Mouse (Mus musculus): ENCODE measurements around the gene Pfas.
A peak's percentile ranks its signal among the peaks of the same experiment; 100 is the strongest.
"Not testable (repeated sequence)": the region's sequence is repeated elsewhere in the genome, so short reads cannot be mapped to it uniquely, and the experiment has no call there.

The Pfas gene

DNA sequence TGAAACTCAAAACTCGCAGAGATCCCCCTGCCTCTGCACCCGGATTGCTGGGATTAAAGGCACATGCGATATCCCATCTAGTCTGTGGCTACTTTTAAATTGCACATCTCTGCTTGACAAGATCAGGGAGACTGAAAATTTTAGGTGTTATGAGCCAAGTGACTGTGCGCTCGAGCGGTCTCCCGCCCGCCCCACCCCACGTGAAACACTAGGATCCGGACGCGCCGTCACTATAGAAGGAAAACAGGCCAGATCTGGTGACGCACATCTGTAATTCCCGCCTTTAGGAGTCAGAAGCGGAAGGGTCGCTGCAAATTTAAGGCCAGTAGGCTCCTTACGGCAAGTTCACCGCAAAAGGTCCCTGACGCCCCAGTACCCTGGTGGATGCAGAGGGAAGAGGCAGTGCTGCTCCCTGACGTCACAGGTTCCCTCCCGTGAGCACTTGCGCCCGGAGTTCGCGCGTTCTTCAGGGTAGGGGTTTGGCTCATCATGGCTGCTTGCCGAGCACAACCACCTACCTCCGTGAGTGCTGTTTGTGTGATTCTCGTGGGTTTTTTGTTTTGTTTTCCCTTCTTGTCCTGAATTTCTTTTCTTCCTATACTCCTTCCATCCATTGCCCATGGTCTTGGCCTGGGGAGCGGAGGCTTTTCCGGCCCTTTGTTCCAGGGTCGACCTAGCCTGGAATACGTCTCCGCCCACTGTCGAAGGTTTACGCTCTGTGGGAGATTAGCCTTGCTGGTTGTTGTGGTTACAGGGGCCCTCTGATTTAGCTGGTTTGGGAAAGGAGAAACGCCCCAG is 7.6 kb upstream of the Pfas start, which contains the start of gene Ctc1:
Ctc1 (plus strand) TSS at position 268 of the 798 bp plus-strand sequence.
- peak; percentile 90 for DNase-seq (ENCODE audit: low spot score)

DNA sequence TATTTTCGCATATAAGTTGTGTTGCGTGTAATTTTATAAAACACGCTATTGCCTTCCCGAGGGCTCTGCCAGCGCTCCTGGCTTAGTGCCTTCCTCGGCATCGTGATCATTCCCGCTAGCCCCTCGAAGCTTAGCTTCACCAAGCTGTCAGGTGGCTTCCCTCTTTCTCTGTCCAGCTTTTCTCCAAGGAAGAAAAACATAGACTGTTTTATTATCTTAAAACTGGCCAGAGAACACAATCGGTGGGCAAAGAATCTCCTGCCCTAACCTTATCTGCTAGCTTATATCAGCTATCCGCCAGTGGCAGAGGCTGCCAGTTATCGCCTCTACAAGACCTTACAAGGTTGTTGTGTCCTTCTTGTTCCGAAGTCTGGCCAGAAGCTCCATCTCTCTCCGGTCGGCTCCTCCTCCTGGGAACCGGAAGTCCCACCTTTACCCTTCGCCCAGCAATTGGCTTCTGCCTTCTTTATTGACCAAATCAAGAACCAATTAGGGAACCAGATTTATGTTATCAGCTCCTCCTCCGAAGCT is 3.9 kb upstream of the Pfas start:
- peak; percentile 95 for DNase-seq (ENCODE audit: low spot score)

DNA sequence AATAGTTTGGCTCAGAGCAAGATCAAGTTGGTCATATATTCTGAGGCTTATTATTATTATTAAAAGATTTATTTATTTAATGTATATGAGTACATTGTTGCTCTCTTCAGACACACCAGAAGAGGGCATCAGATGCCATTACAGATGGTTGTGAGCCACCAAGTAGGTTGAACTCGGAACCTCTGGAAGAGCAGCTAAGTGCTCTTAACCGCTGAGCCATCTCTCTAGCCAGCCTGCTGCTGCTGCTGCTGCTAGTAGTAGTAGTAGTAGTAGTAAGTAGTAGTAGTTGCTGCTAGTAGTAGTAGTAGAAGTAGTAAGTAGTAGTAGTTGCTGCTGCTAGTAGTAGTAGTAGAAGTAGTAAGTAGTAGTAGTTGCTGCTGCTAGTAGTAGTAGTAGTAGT is 3.2 kb upstream of the Pfas start:
- DNase-seq (ENCODE audit: low spot score) = not testable (repeated sequence)

DNA sequence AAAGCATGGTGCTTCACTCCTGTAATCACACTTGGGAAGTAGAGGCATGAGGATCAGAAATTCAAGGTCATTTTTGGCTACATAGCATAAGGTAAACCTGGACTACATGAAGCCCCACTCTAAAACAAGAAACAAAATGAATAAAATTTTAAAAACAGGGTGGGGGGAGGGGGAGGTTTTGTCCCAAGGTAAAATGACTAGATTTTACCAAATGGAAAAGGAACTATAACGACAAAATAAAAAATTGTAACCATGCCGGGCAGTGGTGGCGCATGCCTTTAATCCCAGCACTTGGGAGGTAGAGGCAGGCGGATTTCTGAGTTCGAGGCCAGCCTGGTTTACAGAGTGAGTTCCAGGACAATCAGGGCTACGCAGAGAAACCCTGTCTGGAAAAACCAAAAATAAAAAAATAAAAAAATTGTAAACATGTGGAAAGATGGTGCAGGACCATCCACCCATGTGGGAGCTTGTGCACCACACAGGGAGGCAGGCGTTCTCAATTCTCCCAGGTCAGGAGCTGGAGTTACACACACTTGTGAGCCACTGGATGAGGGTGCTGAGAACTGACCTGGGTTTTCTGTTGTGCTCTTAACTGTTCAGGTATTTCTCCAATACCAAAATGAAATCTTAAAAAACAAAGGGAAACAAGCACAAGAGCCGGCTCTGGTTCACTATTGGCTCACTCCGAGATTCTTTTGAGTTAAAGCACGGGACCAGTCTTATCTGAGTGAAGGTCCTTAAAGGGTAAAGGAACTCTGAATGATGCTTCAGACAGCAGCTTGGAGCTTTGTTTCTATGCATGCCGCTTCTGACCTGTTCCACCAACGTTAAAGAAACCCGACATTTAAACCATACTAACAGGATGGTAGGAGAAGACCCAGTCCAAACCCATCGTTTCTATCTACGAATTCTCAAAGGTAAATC is 2.4 kb upstream of the Pfas start:
- DNase-seq (ENCODE audit: low spot score) = no peak

DNA sequence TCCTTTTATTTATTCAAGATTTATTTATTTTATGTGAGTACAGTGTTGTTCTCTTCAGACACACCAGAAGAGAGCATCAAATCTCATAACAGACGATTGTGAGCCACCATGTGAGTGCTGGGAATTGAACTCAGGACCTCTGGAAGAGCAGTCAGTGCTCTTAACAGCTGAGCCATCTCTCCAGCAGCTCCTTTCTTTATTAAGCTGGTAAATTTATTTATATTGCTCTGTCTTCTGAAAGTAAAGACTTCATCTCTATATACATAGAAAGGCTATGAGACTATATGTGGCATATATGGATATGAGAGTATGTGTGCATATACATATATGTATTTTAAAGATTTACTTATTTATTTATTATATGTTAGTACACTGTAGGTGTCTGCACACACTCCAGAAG is 1.2 kb upstream of the Pfas start:
- no peak for DNase-seq (ENCODE audit: low spot score)

DNA sequence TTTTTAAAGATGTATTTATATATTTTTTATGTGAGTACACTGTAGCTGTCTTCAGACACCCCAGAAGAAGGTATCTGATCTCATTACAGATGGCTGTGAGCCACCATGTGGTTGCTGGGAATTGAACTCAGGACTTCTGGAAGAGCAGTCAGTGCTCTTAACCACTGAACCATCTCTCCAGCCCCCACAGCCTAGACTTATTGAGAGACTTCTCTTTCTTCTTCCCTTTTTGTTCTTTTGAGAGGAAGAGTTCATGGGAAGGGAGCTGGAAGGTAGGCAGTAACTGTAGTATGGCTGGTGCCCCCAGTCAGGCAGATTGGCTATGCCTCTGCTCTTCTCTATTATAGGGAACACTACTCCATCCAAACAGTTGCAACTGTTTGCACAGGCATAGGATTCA is 1.7 kb downstream of the Pfas start:
- not testable (repeated sequence) for DNase-seq (ENCODE audit: low spot score)

DNA sequence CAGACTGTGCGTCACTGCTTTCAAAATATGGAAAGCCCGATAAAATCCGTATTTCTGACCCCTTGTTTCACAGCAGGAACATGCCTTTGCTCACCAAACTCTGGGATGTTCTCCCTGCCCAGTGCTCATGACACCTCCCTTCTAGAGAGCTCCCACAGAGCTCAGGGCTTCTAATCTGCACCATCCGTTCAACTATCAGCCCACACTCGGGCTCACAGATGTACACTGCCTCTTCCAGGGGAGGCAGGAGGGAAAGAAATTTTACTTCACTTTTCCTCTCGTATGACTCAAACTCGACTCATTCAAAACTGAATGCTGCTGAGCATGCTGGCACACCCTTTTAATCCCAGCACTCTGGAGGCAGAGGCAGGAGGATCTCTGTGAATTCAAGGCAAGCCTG is 3.1 kb downstream of the Pfas start:
- DNase-seq (ENCODE audit: low spot score) = peak; percentile 62

DNA sequence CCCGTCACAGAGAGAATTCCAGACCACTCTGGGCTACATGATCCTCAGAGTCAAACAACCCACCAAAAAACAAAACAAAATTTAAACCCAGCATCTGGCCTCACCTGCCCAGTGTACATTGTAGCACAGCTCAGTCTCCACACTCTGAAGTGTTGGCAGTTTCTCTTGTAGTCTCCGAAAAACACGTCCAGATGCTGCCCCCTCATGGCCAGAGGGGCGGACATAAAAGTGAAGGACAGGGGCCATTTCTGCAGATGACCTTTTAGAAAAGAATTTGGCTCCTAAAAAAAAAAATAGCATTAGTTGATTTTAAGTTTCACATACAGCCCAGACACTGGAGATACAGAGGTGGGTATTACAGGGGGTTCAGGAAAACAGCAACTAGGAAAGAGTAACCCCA is 4.7 kb downstream of the Pfas start:
- no peak for DNase-seq (ENCODE audit: low spot score)

DNA sequence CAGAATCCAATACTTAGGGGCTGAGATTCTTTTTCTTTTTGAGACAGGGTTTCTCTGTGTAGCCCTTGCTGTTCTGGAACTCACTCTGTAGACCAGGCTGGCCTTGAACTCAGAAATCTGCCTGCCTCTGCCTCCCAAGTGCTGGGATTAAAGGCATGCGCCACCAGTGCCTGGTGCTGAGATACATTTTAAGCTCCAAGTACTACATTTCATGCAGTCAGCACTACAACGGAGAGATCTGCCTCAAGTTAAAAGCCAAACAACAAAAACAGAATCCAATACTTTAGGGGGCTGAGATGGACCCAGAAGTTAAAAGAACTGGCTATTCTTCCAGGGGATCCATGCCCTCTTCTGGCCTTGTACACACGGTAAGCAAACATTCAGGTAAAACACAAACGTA is 5.5 kb downstream of the Pfas start:
- not testable (repeated sequence) for DNase-seq (ENCODE audit: low spot score)

DNA sequence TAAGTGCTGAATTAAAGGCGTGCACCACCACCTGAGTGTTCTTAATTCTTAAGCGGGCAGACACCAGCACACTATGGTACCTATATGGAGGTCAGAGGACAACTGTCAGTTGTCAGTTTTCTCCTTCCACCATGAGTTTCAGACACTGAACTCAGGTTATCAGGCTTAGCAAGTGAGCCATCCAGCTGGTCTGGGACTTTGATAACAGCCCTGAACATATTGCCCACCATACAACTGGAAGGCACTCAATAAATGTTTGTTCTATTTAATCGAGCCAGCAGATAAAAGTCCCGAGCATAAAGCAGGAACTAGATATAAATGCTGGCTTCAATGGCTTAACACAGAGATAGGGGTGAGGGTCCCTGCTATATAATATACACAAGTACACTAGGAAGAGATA is 11.2 kb downstream of the Pfas start:
- no peak for DNase-seq (ENCODE audit: low spot score)

DNA sequence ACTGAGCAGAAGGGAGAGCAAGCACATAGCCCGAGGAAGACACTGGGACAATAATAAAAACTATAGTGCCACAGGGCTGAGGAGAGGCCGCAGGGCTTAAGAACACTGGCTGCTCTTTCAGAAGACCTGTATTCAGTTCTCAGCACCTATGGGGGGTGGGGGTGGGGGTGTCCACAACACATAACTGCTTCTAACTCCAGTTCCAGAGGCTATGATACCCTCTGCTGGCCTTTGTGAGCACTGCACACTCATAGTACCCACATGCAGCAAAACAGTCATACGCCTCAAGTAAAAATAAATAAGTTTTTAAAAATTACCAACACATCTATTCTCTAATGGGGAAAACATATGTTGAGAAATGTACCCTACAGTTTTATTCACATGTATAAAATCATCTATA is 13.9 kb downstream of the Pfas start:
- DNase-seq (ENCODE audit: low spot score) = no peak

DNA sequence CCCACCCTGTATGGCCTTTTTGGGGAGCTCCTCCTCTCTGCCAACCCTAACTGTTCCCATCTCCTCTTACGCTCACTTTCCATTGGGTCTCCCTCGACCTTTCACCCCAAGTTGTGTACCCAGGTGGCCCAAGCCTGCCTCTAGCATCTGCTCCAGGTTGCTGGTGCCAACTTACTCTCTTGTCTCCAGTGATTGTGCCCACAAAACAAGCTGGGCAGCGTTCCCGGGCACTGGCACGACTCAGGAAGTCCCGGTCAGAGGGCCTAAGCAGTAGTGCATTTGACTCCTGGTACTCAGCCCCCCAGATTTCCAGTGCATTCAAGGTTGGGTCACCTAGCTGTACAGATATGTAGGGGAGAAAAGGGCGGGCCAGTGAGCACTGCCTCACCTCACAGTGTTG is 15.1 kb downstream of the Pfas start:
- DNase-seq (ENCODE audit: low spot score) = no peak

DNA sequence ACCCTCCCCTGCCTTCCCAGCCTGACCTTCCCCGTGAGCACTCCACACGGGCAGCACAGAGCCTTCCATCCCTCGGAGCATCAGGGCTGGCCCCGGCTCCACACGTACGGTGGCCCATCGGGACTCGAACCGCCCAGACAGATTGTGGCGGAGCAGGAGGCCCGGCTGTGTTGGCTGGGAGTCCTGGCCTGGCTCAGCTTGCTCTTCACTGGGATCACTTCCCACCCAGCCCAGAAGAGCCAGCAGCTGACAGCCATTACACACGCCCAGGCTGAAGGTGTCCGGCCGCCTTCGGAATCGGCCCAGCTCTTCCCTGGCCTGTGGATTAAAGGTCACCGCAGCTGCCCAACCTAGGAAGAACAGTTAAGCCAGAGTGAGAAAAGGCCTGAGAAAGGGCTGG is 19.9 kb downstream of the Pfas start:
- DNase-seq (ENCODE audit: low spot score) = no peak

DNA sequence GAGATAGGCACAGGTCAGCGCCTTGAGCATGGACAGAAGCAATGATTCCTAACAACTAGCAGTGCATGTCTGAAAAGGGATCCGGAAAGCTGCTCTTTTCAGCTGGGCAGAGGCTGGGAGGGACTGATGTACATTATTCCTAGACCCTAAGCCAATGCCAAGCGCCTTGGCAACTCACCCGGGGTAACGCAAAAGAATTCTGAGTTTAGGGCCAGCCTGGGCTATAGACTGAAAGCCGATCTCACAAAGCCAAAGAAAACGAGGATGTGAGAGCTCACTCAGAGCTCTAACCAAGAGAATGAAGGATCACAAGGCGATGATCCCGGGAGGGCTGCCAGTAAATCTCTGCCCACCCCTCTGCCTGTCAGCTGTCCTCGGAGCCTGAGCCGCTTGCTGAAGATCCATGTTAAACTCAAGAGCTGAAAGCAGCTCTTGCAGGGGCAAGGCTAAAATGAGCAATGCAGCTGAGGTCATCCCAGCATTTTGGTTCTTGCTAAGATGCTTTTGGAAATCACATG is 20.8 kb downstream of the Pfas start:
- no peak for DNase-seq (ENCODE audit: low spot score)

DNA sequence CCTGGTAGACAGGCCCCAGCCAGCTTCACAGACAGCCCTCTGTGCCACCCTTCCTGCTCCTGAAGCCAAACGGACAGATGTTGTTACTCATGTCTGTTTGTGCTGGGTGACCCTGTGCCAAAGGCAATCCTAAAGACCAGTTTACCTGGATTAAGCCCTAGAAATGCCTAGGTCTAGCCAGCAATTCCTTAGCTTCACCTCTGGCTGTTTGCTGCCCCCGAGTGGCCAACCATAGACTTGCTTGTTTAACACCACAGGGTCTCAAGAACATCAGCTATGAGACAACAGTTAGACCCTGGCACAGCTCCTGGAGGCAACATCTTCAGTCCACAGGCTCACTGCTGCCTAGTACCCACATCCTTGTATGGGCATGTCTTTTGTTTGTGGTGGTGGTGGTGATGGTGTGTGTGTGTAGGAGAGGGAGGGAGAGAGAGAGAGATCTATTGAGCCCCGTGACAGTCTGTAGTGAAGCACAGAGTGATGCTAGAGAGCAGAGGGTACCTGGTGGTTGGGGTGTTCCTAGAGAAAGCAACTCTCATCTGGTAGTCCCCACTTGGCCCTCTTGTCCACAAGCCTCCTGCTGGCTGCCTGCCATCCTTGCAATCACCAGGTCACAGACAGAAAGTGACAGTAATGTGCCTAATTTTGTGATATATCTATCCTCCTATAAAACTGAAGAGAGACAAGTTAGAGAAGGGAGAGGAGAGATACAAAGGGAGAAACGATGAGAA is 25.5 kb downstream of the Pfas start:
- DNase-seq (ENCODE audit: low spot score) = peak; percentile 59

DNA sequence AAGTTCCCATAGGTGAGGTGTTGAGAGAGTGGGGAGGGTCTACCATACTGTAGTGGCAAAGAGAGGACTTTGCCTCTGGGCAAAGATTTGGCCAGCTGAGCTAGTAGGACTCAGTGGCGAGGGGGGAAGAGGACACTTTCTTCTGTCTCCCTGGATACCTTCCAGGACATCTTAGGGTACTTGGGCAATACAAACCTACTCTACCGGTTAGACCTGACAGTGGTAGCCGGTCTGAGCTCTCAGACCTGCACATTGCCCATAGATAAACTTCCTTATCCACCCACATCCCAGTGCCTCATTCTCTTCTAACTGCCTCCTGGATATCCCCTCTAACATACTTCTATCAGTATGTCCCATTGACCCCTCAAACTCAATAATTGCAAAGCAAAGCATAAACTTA is 27.3 kb downstream of the Pfas start:
- DNase-seq (ENCODE audit: low spot score) = no peak

DNA sequence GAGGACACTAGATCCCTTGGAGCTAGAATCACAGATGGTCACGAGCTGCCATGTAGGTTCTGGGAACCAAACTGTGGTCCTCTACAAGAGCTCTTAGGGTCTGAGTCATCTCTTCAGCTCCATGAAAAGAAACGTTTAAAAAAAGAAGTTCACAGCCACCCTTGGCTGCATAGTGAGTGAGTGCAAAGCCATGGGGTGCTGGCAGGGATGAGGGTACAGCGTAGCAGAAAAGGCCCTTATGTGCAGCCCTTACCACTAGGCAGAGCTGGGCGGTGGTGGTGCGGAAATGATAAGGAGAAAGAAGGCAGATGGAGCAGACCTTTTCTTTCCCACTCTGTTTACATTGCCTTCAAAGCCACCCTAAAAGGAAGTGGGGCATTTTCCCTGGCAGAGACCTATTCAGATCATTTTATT is 28.9 kb downstream of the Pfas start:
- DNase-seq (ENCODE audit: low spot score) = no peak

DNA sequence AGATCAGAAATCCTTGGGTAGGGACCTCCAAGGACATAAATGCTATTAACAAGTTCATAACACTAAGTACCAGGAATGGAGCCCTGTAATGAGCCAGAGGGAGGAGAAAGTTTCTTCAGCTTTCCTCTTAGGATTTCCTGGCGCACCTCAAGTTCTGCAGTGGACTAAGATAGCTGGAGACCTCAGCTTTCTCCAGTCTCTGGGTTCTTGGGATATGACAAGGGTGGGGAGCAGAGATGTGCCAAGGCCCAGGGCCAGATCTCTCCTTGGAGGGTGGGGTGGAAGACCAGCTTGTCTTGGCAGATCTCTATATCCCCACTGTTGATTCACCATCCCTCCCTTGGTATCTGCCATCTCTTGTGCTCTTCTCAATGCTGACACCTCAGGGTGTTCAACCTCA is 32.7 kb downstream of the Pfas start:
- no peak for DNase-seq (ENCODE audit: low spot score)

DNA sequence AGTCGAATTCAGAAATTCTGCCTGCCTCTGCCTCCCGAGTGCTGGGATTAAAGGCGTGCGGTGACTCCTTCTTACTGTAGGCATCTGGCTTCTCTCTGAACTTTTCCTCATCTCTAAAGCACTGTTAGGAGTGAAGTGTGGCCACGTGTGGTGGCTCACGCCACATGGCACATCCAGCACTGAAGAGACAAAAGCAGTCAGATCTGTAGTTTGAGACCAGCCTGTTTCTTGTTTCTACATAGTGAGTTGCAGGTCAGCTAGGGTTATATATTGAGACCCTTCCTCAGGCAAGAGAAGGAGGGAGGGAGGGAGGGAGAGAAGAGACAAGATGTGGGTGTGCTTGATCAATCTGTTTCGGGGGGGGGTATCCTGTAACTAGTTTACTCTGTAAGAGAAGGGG is 33.2 kb downstream of the Pfas start, which contains the start of gene Rangrf:
Rangrf (minus strand) TSS at position 101 of the 400 bp plus-strand sequence.
- no peak for DNase-seq (ENCODE audit: low spot score)

DNA sequence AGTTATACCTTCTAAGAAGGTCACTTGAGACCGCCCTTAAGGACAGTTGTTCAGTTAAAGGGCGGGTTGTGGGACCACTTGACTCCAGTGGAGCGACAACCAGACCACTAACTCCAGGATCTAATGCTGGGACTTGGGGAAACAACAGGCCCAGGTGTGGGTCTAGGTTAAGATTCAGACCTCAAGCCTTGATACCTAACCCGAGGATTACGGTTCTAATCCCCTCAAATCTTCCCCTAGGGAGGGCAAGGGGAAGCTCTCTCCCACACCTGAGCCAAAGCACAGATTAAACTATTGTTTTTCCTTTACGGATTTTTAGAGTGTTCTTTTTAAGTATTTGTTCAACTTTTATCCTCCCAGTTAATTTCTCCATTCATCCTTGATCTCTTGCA is 34.2 kb downstream of the Pfas start:
- no peak for DNase-seq (ENCODE audit: low spot score)

DNA sequence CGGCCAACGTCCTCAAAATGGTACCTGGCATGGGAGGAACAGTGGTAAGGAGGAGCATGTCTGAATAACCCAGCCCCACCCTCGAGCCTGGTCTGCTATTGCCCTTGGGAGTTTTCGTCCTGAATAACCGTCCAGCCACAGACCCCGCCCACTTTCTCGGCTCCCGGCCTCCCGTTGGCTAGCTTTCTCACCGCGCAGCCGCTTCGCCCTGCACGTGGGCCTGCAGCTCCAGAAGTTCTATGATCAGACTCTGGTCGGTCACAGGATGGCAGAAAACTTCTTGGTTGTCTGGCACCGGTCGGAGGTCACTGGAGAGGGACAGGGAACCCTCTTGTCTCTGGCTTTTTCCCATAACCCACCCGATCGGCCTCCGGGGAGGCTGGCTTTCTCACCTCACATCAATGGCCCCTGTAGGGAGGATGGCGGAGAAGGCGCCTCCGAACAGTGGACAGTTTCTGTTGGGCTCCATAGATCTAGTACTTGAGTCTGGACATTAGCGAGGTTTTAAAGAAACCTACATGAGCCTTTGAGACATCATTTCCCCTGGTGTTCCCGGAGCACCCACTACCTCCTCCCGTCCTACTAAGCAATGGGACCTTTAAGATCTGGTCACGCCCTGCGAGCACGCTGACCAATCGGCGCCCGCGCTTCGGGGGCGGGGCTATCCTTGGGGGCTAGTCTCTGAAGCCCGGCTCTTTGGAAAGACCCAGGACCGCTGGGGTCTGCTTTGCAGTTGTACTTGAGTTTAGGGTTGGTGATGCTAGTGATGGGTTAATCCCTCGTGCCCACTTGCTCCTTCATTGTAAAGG is 34.8 kb downstream of the Pfas start:
- DNase-seq (ENCODE audit: low spot score) = peak; percentile 77
